ENCODE assay signal across 15 mouse cellular contexts in the genomic region with DNA sequence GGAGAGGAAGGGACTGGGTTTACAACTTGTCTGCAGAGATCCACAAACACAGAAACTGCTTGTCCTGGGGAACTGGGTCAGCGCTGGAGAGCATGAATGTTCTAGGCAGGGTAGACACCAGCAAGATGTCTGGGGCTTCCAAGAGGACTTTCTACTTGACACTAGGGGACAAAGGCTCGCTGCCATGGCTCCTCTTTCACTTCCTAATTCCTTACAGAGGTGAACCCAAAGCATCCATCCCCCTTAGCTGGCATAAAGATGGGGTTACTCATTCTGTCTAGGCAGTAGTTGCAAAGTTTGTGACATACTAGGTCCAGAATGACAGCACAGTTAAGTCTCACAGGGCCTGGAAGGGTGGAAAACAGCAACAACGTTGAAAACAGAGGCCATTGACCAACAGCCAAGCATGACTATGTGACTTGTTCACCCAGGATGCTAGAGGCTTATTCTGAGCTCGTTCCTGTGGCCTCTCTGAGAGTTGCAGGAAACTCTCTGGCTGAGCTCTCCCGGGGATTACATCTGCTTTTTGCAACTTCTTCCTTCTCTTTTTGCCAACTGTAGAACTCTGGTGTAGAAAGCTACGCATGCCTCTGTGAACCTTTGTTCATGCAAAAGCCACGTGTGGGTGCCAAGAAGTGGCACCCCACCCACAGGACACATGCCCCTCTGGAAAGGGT.
DNase-seq lines count a peak whose midpoint lies in the region; ATAC-seq and TF ChIP-seq lines count a peak whose summit lies in the region.
"Had no signal": no experiment of that assay in that cellular context is flagged by ENCODE, and none has a peak within 500 bp of the region (broad histone marks: within the 10 kb centered on the region; RNA-seq: fewer than 3 reads in every experiment).

No protein-coding gene starts in this region.

- H3K4me1 ChIP-seq in heart, embryonic 11.5 days (ENCODE audit: control insufficient read depth, insufficient read depth, low read length): no peaks in the 10 kb centered on the region
- peaks cover 10% of the 10 kb centered on the region; the same call in 1 of the 2 replicates for H3K4me1 ChIP-seq in liver, postnatal 0 days (ENCODE audit: insufficient read depth)

- no peak overlapping the region for H3K4me2 ChIP-seq in heart, embryonic 11.5 days
- H3K4me2 ChIP-seq in liver, postnatal 0 days (ENCODE audit: low read depth, low read length): no peak overlapping the region
- H3K4me2 ChIP-seq: embryonic facial prominence, embryonic 15.5 days; forebrain, embryonic 15.5 days; liver, embryonic 13.5 days had no signal

- H3K36me3 ChIP-seq in heart, embryonic 11.5 days (ENCODE audit: control insufficient read depth, insufficient read depth, low read length): no peaks in the 10 kb centered on the region
- H3K36me3 ChIP-seq in liver, postnatal 0 days (replicated peaks; ENCODE audit: insufficient read depth, low read length): no peaks in the 10 kb centered on the region
- H3K36me3 ChIP-seq: embryonic facial prominence, embryonic 15.5 days; forebrain, embryonic 15.5 days; liver, embryonic 13.5 days had no signal

- H3K4me3 ChIP-seq in heart, embryonic 11.5 days (ENCODE audit: low read depth, low read length): no peak overlapping the region
- no peak overlapping the region for H3K4me3 ChIP-seq in liver, postnatal 0 days (ENCODE audit: low read depth, low read length)
- H3K4me3 ChIP-seq: embryonic facial prominence, embryonic 15.5 days; forebrain, embryonic 15.5 days; liver, embryonic 13.5 days had no signal

- TF ChIP-seq CTCF in liver, postnatal 0 days (IDR thresholded peaks at IDR 0.05; ENCODE audit: low read depth): no peak

- H3K9ac ChIP-seq in heart, embryonic 11.5 days (ENCODE audit: low read depth, low read length): no peak overlapping the region
- no peak overlapping the region for H3K9ac ChIP-seq in liver, postnatal 0 days (replicated peaks)
- H3K9ac ChIP-seq: embryonic facial prominence, embryonic 15.5 days; forebrain, embryonic 15.5 days; liver, embryonic 13.5 days had no signal

- TF ChIP-seq EP300 in liver, postnatal 0 days (IDR thresholded peaks at IDR 0.05; ENCODE audit: low read depth): no peak

- H3K27me3 ChIP-seq in heart, embryonic 11.5 days (ENCODE audit: control insufficient read depth, insufficient read depth, low read length): peaks cover 11% of the 10 kb centered on the region
- H3K27me3 ChIP-seq in liver, postnatal 0 days (ENCODE audit: insufficient read depth, low read length): no peaks in the 10 kb centered on the region
- H3K27me3 ChIP-seq: embryonic facial prominence, embryonic 15.5 days; forebrain, embryonic 15.5 days; liver, embryonic 13.5 days had no signal

- no peak for ATAC-seq in heart, embryonic 11.5 days (replicated peaks; ENCODE audit: insufficient number of reproducible peaks, low FRiP score, low TSS enrichment)
- ATAC-seq in liver, postnatal 0 days: no peak
- ATAC-seq in common myeloid progenitor, adult 5-6 weeks (replicated peaks; ENCODE audit: low read depth, poor library complexity, severe bottlenecking): peak; percentile 65
- peak; percentile 84 for ATAC-seq in megakaryocyte progenitor cell, adult 5-6 weeks (replicated peaks; ENCODE audit: poor library complexity)
- ATAC-seq: forebrain, embryonic 15.5 days had no signal

- H3K9me3 ChIP-seq in heart, embryonic 11.5 days (replicated peaks; ENCODE audit: control insufficient read depth, low read length): no peaks in the 10 kb centered on the region
- no peaks in the 10 kb centered on the region for H3K9me3 ChIP-seq in liver, postnatal 0 days (ENCODE audit: low read length)
- H3K9me3 ChIP-seq: embryonic facial prominence, embryonic 15.5 days; forebrain, embryonic 15.5 days; liver, embryonic 13.5 days had no signal

- peak; percentile 11 to 16 for DNase-seq in heart, postnatal 10 days
- DNase-seq in liver, postnatal 0 days: peak; percentile 17
- no peak for DNase-seq in liver
- no peak for DNase-seq in right cerebral cortex, adult 18-20 months
- DNase-seq: cerebellum, adult 11 months; heart, postnatal 4 days; kidney, adult 2 months; liver, embryonic 13.5 days; lung, postnatal 36 days; thymus, adult 18-20 months had no signal

- intact Hi-C loops in heart, postnatal 10 days (cut with DNase I): no loop called here

- WGBS in heart, embryonic 11.5 days (ENCODE audit: insufficient replicate concordance): 78% methylated on average over 7 of the region's 7 CpGs
- 33% methylated on average over 7 of the region's 7 CpGs for WGBS in liver, postnatal 0 days (ENCODE audit: insufficient replicate concordance)

- no peak overlapping the region for H3K27ac ChIP-seq in heart, embryonic 11.5 days (ENCODE audit: low read depth, low read length)
- H3K27ac ChIP-seq in liver, postnatal 0 days (ENCODE audit: low read depth): peak overlapping the region; percentile 44; the same call in 1 of the 2 replicates
- H3K27ac ChIP-seq: embryonic facial prominence, embryonic 15.5 days; liver, embryonic 13.5 days had no signal

Comparison
In these comparisons a context has a peak if more than half of its experiments do, and no peak if none do; other contexts are left out.
1. DNase-seq: peak in heart, postnatal 10 days (2 of 2) and liver, postnatal 0 days (single experiment); none in liver (single experiment) and right cerebral cortex, adult 18-20 months (single experiment).
2. ATAC-seq: peak in common myeloid progenitor, adult 5-6 weeks (single experiment) and megakaryocyte progenitor cell, adult 5-6 weeks (single experiment); none in heart, embryonic 11.5 days (single experiment) and liver, postnatal 0 days (single experiment).